Mouse (Mus musculus) embryonic fibroblast, embryonic 13.5 days (primary cell): Measurements from ENCODE around the gene BC034090.

ENCODE experiments used
- CTCF ChIP-seq: IDR thresholded peaks from 2 replicates; pipeline ENCODE4 v1.5.1; 2011; ENCODE audit warnings: mild to moderate bottlenecking, control low read depth, low read length, moderate library complexity, borderline replicate concordance; ENCODE audit not compliant: insufficient read depth
- POLR2A ChIP-seq: IDR thresholded peaks from 2 replicates; pipeline ENCODE4 v1.6.1; 2011; ENCODE audit warnings: low read depth, mild to moderate bottlenecking, control low read depth, low read length, moderate library complexity

- TF ChIP-seq CTCF (no peak), POLR2A (no peak)
These were observed 30.3 kb downstream of the BC034090 start for GRCm38 (mm10) chr1:155213912-155214311.
